Comparison of ENCODE assay signal across 7 mouse cellular contexts in genomic region chr16:17131191-17132088, GRCm38 (mm10). TPM values are rescaled to one million over a fixed set of nuclear protein-coding genes. Genes with fewer than 3 reads are reported as not detected.
DNase-seq lines count a peak whose midpoint lies in the region; ATAC-seq and TF ChIP-seq lines count a peak whose summit lies in the region.

No protein-coding gene starts in this region.

- H3K9ac ChIP-seq in lung, embryonic 14.5 days, result peak overlapping the region; percentile 81
- H3K9ac ChIP-seq in forebrain, embryonic 14.5 days (ENCODE audit: low read length), result peak overlapping the region; percentile 64
- peak overlapping the region; percentile 63 for H3K9ac ChIP-seq in midbrain, embryonic 14.5 days (replicated peaks; ENCODE audit: low read length)

- H3K4me3 ChIP-seq in lung, embryonic 14.5 days (ENCODE audit: low read depth, low read length), result peak overlapping the region; percentile 78
- peak overlapping the region; percentile 86 for H3K4me3 ChIP-seq in bone marrow, adult 2 months (replicated peaks; ENCODE audit: control insufficient read depth, low read depth, low read length)
- peak overlapping the region; percentile 61 for H3K4me3 ChIP-seq in forebrain, embryonic 14.5 days (ENCODE audit: low read depth, low read length)
- H3K4me3 ChIP-seq in midbrain, embryonic 14.5 days (replicated peaks; ENCODE audit: low read depth, low read length), result peak overlapping the region; percentile 76

- H3K27me3 ChIP-seq in lung, embryonic 14.5 days (ENCODE audit: insufficient read depth, low read length), result no peaks in the 10 kb centered on the region
- H3K27me3 ChIP-seq in forebrain, embryonic 14.5 days (replicated peaks; ENCODE audit: control insufficient read depth, insufficient read depth, low read length), result no peaks in the 10 kb centered on the region
- no peaks in the 10 kb centered on the region for H3K27me3 ChIP-seq in midbrain, embryonic 14.5 days (ENCODE audit: control insufficient read depth, insufficient read depth, low read length)

- H3K27ac ChIP-seq in lung, embryonic 14.5 days (ENCODE audit: low read depth), result peak overlapping the region; percentile 54; the same call in 1 of the 2 replicates
- H3K27ac ChIP-seq in bone marrow, adult 2 months (ENCODE audit: control insufficient read depth, insufficient read depth, low read depth, low read length, poor library complexity), result peak overlapping the region; percentile 14; the same call in 1 of the 2 replicates
- H3K27ac ChIP-seq in forebrain, embryonic 14.5 days (ENCODE audit: low read depth, low read length), result peak overlapping the region; percentile 45; the same call in 1 of the 2 replicates
- peak overlapping the region; percentile 83 for H3K27ac ChIP-seq in midbrain, embryonic 14.5 days (replicated peaks; ENCODE audit: low read depth, low read length)

- WGBS in lung, embryonic 14.5 days, result 3% methylated on average over 43 of the region's 43 CpGs
- WGBS in bone marrow, adult 2 months, result 3% methylated on average over 43 of the region's 43 CpGs
- 4% methylated on average over 43 of the region's 43 CpGs for WGBS in forebrain, embryonic 14.5 days
- 3% methylated on average over 43 of the region's 43 CpGs for WGBS in midbrain, embryonic 14.5 days

- ATAC-seq in lung, embryonic 14.5 days (ENCODE audit: insufficient read depth), result peak; percentile 1; the same call in 1 of the 2 replicates
- ATAC-seq in forebrain, embryonic 14.5 days, result peak; percentile 3
- peak; percentile 7 for ATAC-seq in midbrain, embryonic 14.5 days (ENCODE audit: low FRiP score, low TSS enrichment)

- DNase-seq in lung, embryonic 14.5 days, result peak; percentile 48
- DNase-seq in lung, postnatal 25 days (ENCODE audit: low spot score), result no peak
- DNase-seq in forebrain, embryonic 14.5 days (ENCODE audit: low spot score), result peak; percentile 12
- DNase-seq in kidney, postnatal 4 days, result peak; percentile 20 to 37
- no peak for DNase-seq in midbrain, embryonic 14.5 days
- DNase-seq in thymus, postnatal 36 days, result peak; percentile 40 to 48

- TF ChIP-seq POLR2A in bone marrow, adult 2 months (IDR thresholded peaks at IDR 0.05; ENCODE audit: borderline replicate concordance, control insufficient read depth, low read depth, low read length), result peak; percentile 17; the same call in 1 of the 2 replicates

- 0 out of 2 replicates have a peak, but pooled peaks cover 2% of the 10 kb centered on the region for H3K4me1 ChIP-seq in lung, embryonic 14.5 days (ENCODE audit: insufficient read depth)
- H3K4me1 ChIP-seq in bone marrow, adult 2 months (ENCODE audit: control insufficient read depth, insufficient read depth, low read length), result peaks cover 2% of the 10 kb centered on the region; the same call in 1 of the 2 replicates
- H3K4me1 ChIP-seq in forebrain, embryonic 14.5 days (ENCODE audit: control insufficient read depth, insufficient read depth, low read length), result peaks cover 11% of the 10 kb centered on the region
- peaks cover 9% of the 10 kb centered on the region; the same call in 1 of the 2 replicates for H3K4me1 ChIP-seq in midbrain, embryonic 14.5 days (ENCODE audit: control insufficient read depth, insufficient read depth, low read length)

- no peak; the same call in 1 of the 2 replicates for TF ChIP-seq CTCF in lung, embryonic 14.5 days (IDR thresholded peaks at IDR 0.05; ENCODE audit: low read depth)
- no peak for TF ChIP-seq CTCF in bone marrow, adult 2 months (IDR thresholded peaks at IDR 0.05; ENCODE audit: control insufficient read depth, insufficient read depth, low read length)

- no peaks in the 10 kb centered on the region for H3K36me3 ChIP-seq in lung, embryonic 14.5 days (ENCODE audit: insufficient read depth)
- 0 out of 2 replicates have a peak, but pooled peaks cover 2% of the 10 kb centered on the region for H3K36me3 ChIP-seq in forebrain, embryonic 14.5 days (ENCODE audit: control insufficient read depth, insufficient read depth, low read length)
- H3K36me3 ChIP-seq in midbrain, embryonic 14.5 days (ENCODE audit: control insufficient read depth, insufficient read depth, low read length), result no peaks in the 10 kb centered on the region

- peak overlapping the region; percentile 89 for H3K4me2 ChIP-seq in lung, embryonic 14.5 days
- peak overlapping the region; percentile 96 for H3K4me2 ChIP-seq in forebrain, embryonic 14.5 days (ENCODE audit: low read length)
- peak overlapping the region; percentile 95 for H3K4me2 ChIP-seq in midbrain, embryonic 14.5 days (ENCODE audit: low read length)

- no peaks in the 10 kb centered on the region for H3K9me3 ChIP-seq in lung, embryonic 14.5 days (ENCODE audit: low read depth, low read length)
- no peaks in the 10 kb centered on the region for H3K9me3 ChIP-seq in forebrain, embryonic 14.5 days (replicated peaks; ENCODE audit: control insufficient read depth, low read length)
- H3K9me3 ChIP-seq in midbrain, embryonic 14.5 days (ENCODE audit: control insufficient read depth, low read length), result no peaks in the 10 kb centered on the region

RNA-seq across cellular contexts. Expression of gene Sdf2l1, which starts 0.7 kb away (rescaled TPM):
- 66.0 and 70.0 TPM in 2 replicates for polyA plus RNA-seq in lung, embryonic 14.5 days (2014; fragmentation: Nextera tagmentation; extraction: Ambion mirVana)
- polyA plus RNA-seq in bone marrow, adult 2 months (2011; ENCODE audit: insufficient read depth, insufficient read length, low replicate concordance, missing spikeins), result 10.8 and 28.0 TPM in 2 replicates
- polyA plus RNA-seq in forebrain, embryonic 14.5 days (2014; fragmentation: Nextera tagmentation; extraction: Ambion mirVana), result 33.3 and 40.9 TPM in 2 replicates
- polyA plus RNA-seq in midbrain, embryonic 14.5 days (2014; fragmentation: Nextera tagmentation; extraction: Ambion mirVana), result 20.3 and 23.2 TPM in 2 replicates

RNA-seq across cellular contexts. Expression of gene 2610318N02Rik, which starts 6.5 kb away (rescaled TPM):
- 43.0 and 45.7 TPM in 2 replicates for polyA plus RNA-seq in lung, embryonic 14.5 days (2014; fragmentation: Nextera tagmentation; extraction: Ambion mirVana)
- polyA plus RNA-seq in bone marrow, adult 2 months (2011; ENCODE audit: insufficient read depth, insufficient read length, low replicate concordance, missing spikeins), result 15.1 and 23.6 TPM in 2 replicates
- polyA plus RNA-seq in forebrain, embryonic 14.5 days (2014; fragmentation: Nextera tagmentation; extraction: Ambion mirVana), result 21.5 and 27.6 TPM in 2 replicates
- 14.8 and 15.8 TPM in 2 replicates for polyA plus RNA-seq in midbrain, embryonic 14.5 days (2014; fragmentation: Nextera tagmentation; extraction: Ambion mirVana)

RNA-seq across cellular contexts. Expression of gene Ydjc, which starts 13.0 kb away (rescaled TPM):
- polyA plus RNA-seq in lung, embryonic 14.5 days (2014; fragmentation: Nextera tagmentation; extraction: Ambion mirVana), result 10.1 TPM in 2 replicates
- polyA plus RNA-seq in bone marrow, adult 2 months (2011; ENCODE audit: insufficient read depth, insufficient read length, low replicate concordance, missing spikeins), result 2.9 and 5.4 TPM in 2 replicates
- 25.1 and 28.7 TPM in 2 replicates for polyA plus RNA-seq in forebrain, embryonic 14.5 days (2014; fragmentation: Nextera tagmentation; extraction: Ambion mirVana)
- polyA plus RNA-seq in midbrain, embryonic 14.5 days (2014; fragmentation: Nextera tagmentation; extraction: Ambion mirVana), result 34.2 and 46.8 TPM in 2 replicates

RNA-seq across cellular contexts. Expression of gene Ccdc116, which starts 15.6 kb away (rescaled TPM):
- 0.64 and 0.78 TPM in 2 replicates for polyA plus RNA-seq in lung, embryonic 14.5 days (2014; fragmentation: Nextera tagmentation; extraction: Ambion mirVana)
- polyA plus RNA-seq in bone marrow, adult 2 months (2011; ENCODE audit: insufficient read depth, insufficient read length, low replicate concordance, missing spikeins), result 0.61 and 1.8 TPM in 2 replicates
- polyA plus RNA-seq in forebrain, embryonic 14.5 days (2014; fragmentation: Nextera tagmentation; extraction: Ambion mirVana), result 0.66 and 1.4 TPM in 2 replicates
- polyA plus RNA-seq in midbrain, embryonic 14.5 days (2014; fragmentation: Nextera tagmentation; extraction: Ambion mirVana), result 2.0 and 2.7 TPM in 2 replicates

RNA-seq across cellular contexts. Expression of gene Ppil2, which starts 20.4 kb away (rescaled TPM):
- polyA plus RNA-seq in lung, embryonic 14.5 days (2014; fragmentation: Nextera tagmentation; extraction: Ambion mirVana), result 119 and 136 TPM in 2 replicates
- polyA plus RNA-seq in bone marrow, adult 2 months (2011; ENCODE audit: insufficient read depth, insufficient read length, low replicate concordance, missing spikeins), result 54.0 and 99.6 TPM in 2 replicates
- polyA plus RNA-seq in forebrain, embryonic 14.5 days (2014; fragmentation: Nextera tagmentation; extraction: Ambion mirVana), result 146 and 153 TPM in 2 replicates
- polyA plus RNA-seq in midbrain, embryonic 14.5 days (2014; fragmentation: Nextera tagmentation; extraction: Ambion mirVana), result 142 and 145 TPM in 2 replicates

Comparison
In these comparisons a context has a peak if more than half of its experiments do, and no peak if none do; other contexts are left out.
1. DNase-seq: peak in lung, embryonic 14.5 days (single experiment), forebrain, embryonic 14.5 days (single experiment), kidney, postnatal 4 days (2 of 2) and thymus, postnatal 36 days (2 of 2); none in lung, postnatal 25 days (single experiment) and midbrain, embryonic 14.5 days (single experiment).
2. H3K27ac ChIP-seq: peak in every context shown above with its lines; median percentile 83 in midbrain, embryonic 14.5 days; 54 in lung, embryonic 14.5 days; 45 in forebrain, embryonic 14.5 days; 14 in bone marrow, adult 2 months.
3. Peak in every context shown above with its lines, with median percentiles within 50 percentile points of each other: ATAC-seq, H3K4me2 ChIP-seq, H3K4me3 ChIP-seq and H3K9ac ChIP-seq.